ENCODE assay signal across 8 mouse cellular contexts in genomic region chr1:134092852-134093770, GRCm38 (mm10). TPM values are rescaled to one million over a fixed set of nuclear protein-coding genes. Genes with fewer than 3 reads are reported as not detected.
DNase-seq lines count a peak whose midpoint lies in the region; ATAC-seq lines count a peak whose summit lies in the region.

No protein-coding gene starts in this region.

- H3K4me2 ChIP-seq in forebrain, embryonic 11.5 days (ENCODE audit: low read depth, low read length, severe bottlenecking), result peak overlapping the region; percentile 79
- peak overlapping the region; percentile 80 for H3K4me2 ChIP-seq in heart, embryonic 16.5 days (ENCODE audit: low read depth, low read length)
- peak overlapping the region; percentile 80 for H3K4me2 ChIP-seq in liver, embryonic 15.5 days
- peak overlapping the region; percentile 58 for H3K4me2 ChIP-seq in neural tube, embryonic 11.5 days (ENCODE audit: low read depth)
- H3K4me2 ChIP-seq in stomach, embryonic 16.5 days (ENCODE audit: low read depth, low read length), result peak overlapping the region; percentile 82

- no peaks in the 10 kb centered on the region for H3K36me3 ChIP-seq in forebrain, embryonic 11.5 days (ENCODE audit: control insufficient read depth, insufficient read depth, low read length)
- H3K36me3 ChIP-seq in heart, embryonic 16.5 days (ENCODE audit: control insufficient read depth, insufficient read depth), result no peaks in the 10 kb centered on the region
- no peaks in the 10 kb centered on the region for H3K36me3 ChIP-seq in liver, embryonic 15.5 days (replicated peaks)
- no peaks in the 10 kb centered on the region for H3K36me3 ChIP-seq in neural tube, embryonic 11.5 days (ENCODE audit: control insufficient read depth, insufficient read depth, low read length)
- H3K36me3 ChIP-seq in stomach, embryonic 16.5 days (ENCODE audit: control insufficient read depth, insufficient read depth, low read length), result no peaks in the 10 kb centered on the region

- 2% methylated on average over 43 of the region's 43 CpGs for WGBS in forebrain, embryonic 11.5 days
- WGBS in heart, embryonic 16.5 days, result 2% methylated on average over 43 of the region's 43 CpGs
- 1% methylated on average over 43 of the region's 43 CpGs for WGBS in liver, embryonic 15.5 days (ENCODE audit: insufficient replicate concordance)
- WGBS in neural tube, embryonic 11.5 days, result 2% methylated on average over 43 of the region's 43 CpGs
- 2% methylated on average over 43 of the region's 43 CpGs for WGBS in stomach, embryonic 16.5 days

- H3K4me3 ChIP-seq in forebrain, embryonic 11.5 days (ENCODE audit: low read depth, low read length), result peak overlapping the region; percentile 38
- H3K4me3 ChIP-seq in heart, embryonic 16.5 days (ENCODE audit: low read length), result peak overlapping the region; percentile 54
- peak overlapping the region; percentile 64 for H3K4me3 ChIP-seq in liver, embryonic 15.5 days (replicated peaks)
- peak overlapping the region; percentile 32 for H3K4me3 ChIP-seq in neural tube, embryonic 11.5 days (ENCODE audit: low read depth, low read length)
- H3K4me3 ChIP-seq in stomach, embryonic 16.5 days (replicated peaks; ENCODE audit: low read length), result peak overlapping the region; percentile 55

- no peaks in the 10 kb centered on the region for H3K9me3 ChIP-seq in forebrain, embryonic 11.5 days (ENCODE audit: control insufficient read depth, low read length)
- H3K9me3 ChIP-seq in heart, embryonic 16.5 days (replicated peaks; ENCODE audit: control insufficient read depth, low read length), result no peaks in the 10 kb centered on the region
- H3K9me3 ChIP-seq in liver, embryonic 15.5 days (replicated peaks), result no peaks in the 10 kb centered on the region
- no peaks in the 10 kb centered on the region for H3K9me3 ChIP-seq in neural tube, embryonic 11.5 days (ENCODE audit: control insufficient read depth, low read length)
- H3K9me3 ChIP-seq in stomach, embryonic 16.5 days (replicated peaks; ENCODE audit: control insufficient read depth, low read length), result no peaks in the 10 kb centered on the region

- H3K9ac ChIP-seq in forebrain, embryonic 11.5 days (ENCODE audit: low read length), result peak overlapping the region; percentile 60
- peak overlapping the region; percentile 79 for H3K9ac ChIP-seq in heart, embryonic 16.5 days (ENCODE audit: low read length)
- peak overlapping the region; percentile 74 for H3K9ac ChIP-seq in liver, embryonic 15.5 days
- peak overlapping the region; percentile 49 for H3K9ac ChIP-seq in neural tube, embryonic 11.5 days (ENCODE audit: low read length)
- H3K9ac ChIP-seq in stomach, embryonic 16.5 days (ENCODE audit: low read length), result peak overlapping the region; percentile 80

- DNase-seq in CD8-positive naive resting alpha-beta T cell, adult 2 months (ENCODE audit: low read depth in 2 of 2, low spot score in 2 of 2), result peak; percentile 85 to 87
- DNase-seq in c-Kit-positive CD71-negative TER-119-negative erythroid progenitor cells, embryonic 14.5 days (ENCODE audit: low read depth), result peak; percentile 79
- peak; percentile 85 for DNase-seq in forebrain, embryonic 11.5 days (ENCODE audit: low spot score)
- peak; percentile 94 to 96 for DNase-seq in kidney, postnatal 36 days
- peak; percentile 90 for DNase-seq in neural tube, embryonic 11.5 days (ENCODE audit: low spot score)

- H3K27me3 ChIP-seq in forebrain, embryonic 11.5 days (ENCODE audit: control insufficient read depth, insufficient read depth, low read length), result no peaks in the 10 kb centered on the region
- no peaks in the 10 kb centered on the region for H3K27me3 ChIP-seq in heart, embryonic 16.5 days (ENCODE audit: control insufficient read depth, insufficient read depth, low read length)
- no peaks in the 10 kb centered on the region for H3K27me3 ChIP-seq in liver, embryonic 15.5 days
- no peaks in the 10 kb centered on the region for H3K27me3 ChIP-seq in neural tube, embryonic 11.5 days (ENCODE audit: control insufficient read depth, insufficient read depth, low read length)
- no peaks in the 10 kb centered on the region for H3K27me3 ChIP-seq in stomach, embryonic 16.5 days (ENCODE audit: control insufficient read depth, insufficient read depth, low read length)

- peaks cover 21% of the 10 kb centered on the region for H3K4me1 ChIP-seq in forebrain, embryonic 11.5 days (replicated peaks; ENCODE audit: control insufficient read depth, insufficient read depth, low read length)
- H3K4me1 ChIP-seq in heart, embryonic 16.5 days (ENCODE audit: control insufficient read depth, insufficient read depth, low read length), result peaks cover 48% of the 10 kb centered on the region
- H3K4me1 ChIP-seq in liver, embryonic 15.5 days (replicated peaks), result peaks cover 92% of the 10 kb centered on the region
- H3K4me1 ChIP-seq in neural tube, embryonic 11.5 days (ENCODE audit: control insufficient read depth, insufficient read depth, low read length), result peaks cover 12% of the 10 kb centered on the region
- H3K4me1 ChIP-seq in stomach, embryonic 16.5 days (ENCODE audit: control insufficient read depth, insufficient read depth, low read length), result peaks cover 57% of the 10 kb centered on the region

- peak overlapping the region; percentile 51; the same call in 1 of the 2 replicates for H3K27ac ChIP-seq in forebrain, embryonic 11.5 days (ENCODE audit: low read depth, low read length)
- peak overlapping the region; percentile 96 for H3K27ac ChIP-seq in heart, embryonic 16.5 days (ENCODE audit: low read length)
- peak overlapping the region; percentile 95 for H3K27ac ChIP-seq in liver, embryonic 15.5 days (replicated peaks)
- peak overlapping the region; percentile 62 for H3K27ac ChIP-seq in neural tube, embryonic 11.5 days (ENCODE audit: low read depth, low read length)
- H3K27ac ChIP-seq in stomach, embryonic 16.5 days (ENCODE audit: low read length), result peak overlapping the region; percentile 99

- peak; percentile 88 for ATAC-seq in forebrain, embryonic 11.5 days (replicated peaks; ENCODE audit: low FRiP score)
- peak; percentile 93 for ATAC-seq in heart, embryonic 16.5 days (replicated peaks; ENCODE audit: extremely low read depth, insufficient read depth, low FRiP score)
- ATAC-seq in liver, embryonic 15.5 days (ENCODE audit: insufficient read depth), result peak; percentile 97
- peak; percentile 67 for ATAC-seq in neural tube, embryonic 11.5 days (ENCODE audit: insufficient read depth, low FRiP score, low TSS enrichment)
- peak; percentile 92 for ATAC-seq in stomach, embryonic 16.5 days (ENCODE audit: insufficient read depth, low FRiP score)

RNA-seq across cellular contexts. Expression of gene Btg2, which starts 14.2 kb away (rescaled TPM):
- polyA plus RNA-seq in forebrain, embryonic 11.5 days (2014; fragmentation: Nextera tagmentation; extraction: Ambion mirVana), result 110 TPM in 2 replicates
- 49.5 and 50.9 TPM in 2 replicates for polyA plus RNA-seq in heart, embryonic 16.5 days (2015; fragmentation: Nextera tagmentation; extraction: Ambion mirVana)
- 103 and 108 TPM in 2 replicates for polyA plus RNA-seq in liver, embryonic 15.5 days (2015; fragmentation: Nextera tagmentation; extraction: Ambion mirVana)
- polyA plus RNA-seq in neural tube, embryonic 11.5 days (2014; fragmentation: Nextera tagmentation; extraction: Ambion mirVana), result 97.9 and 110 TPM in 2 replicates
- polyA plus RNA-seq in stomach, embryonic 16.5 days (2015; fragmentation: Nextera tagmentation; extraction: Ambion mirVana), result 98.5 and 110 TPM in 2 replicates

RNA-seq across cellular contexts. Expression of gene Chit1, which starts 17.9 kb away (rescaled TPM):
- polyA plus RNA-seq in forebrain, embryonic 11.5 days (2014; fragmentation: Nextera tagmentation; extraction: Ambion mirVana), result not detected in 2 replicates
- 0.31 and 0.46 TPM in 2 replicates for polyA plus RNA-seq in heart, embryonic 16.5 days (2015; fragmentation: Nextera tagmentation; extraction: Ambion mirVana)
- 0.07 and 0.20 TPM in 2 replicates for polyA plus RNA-seq in liver, embryonic 15.5 days (2015; fragmentation: Nextera tagmentation; extraction: Ambion mirVana)
- 0.15 TPM in 1 of 2 replicates, not detected in the other for polyA plus RNA-seq in neural tube, embryonic 11.5 days (2014; fragmentation: Nextera tagmentation; extraction: Ambion mirVana)
- 4.8 and 8.4 TPM in 2 replicates for polyA plus RNA-seq in stomach, embryonic 16.5 days (2015; fragmentation: Nextera tagmentation; extraction: Ambion mirVana)

RNA-seq across cellular contexts. Expression of gene Fmod, which starts 56.1 kb away (rescaled TPM):
- polyA plus RNA-seq in forebrain, embryonic 11.5 days (2014; fragmentation: Nextera tagmentation; extraction: Ambion mirVana), result 2.2 and 3.6 TPM in 2 replicates
- 23.6 and 29.5 TPM in 2 replicates for polyA plus RNA-seq in heart, embryonic 16.5 days (2015; fragmentation: Nextera tagmentation; extraction: Ambion mirVana)
- 2.6 and 3.3 TPM in 2 replicates for polyA plus RNA-seq in liver, embryonic 15.5 days (2015; fragmentation: Nextera tagmentation; extraction: Ambion mirVana)
- polyA plus RNA-seq in neural tube, embryonic 11.5 days (2014; fragmentation: Nextera tagmentation; extraction: Ambion mirVana), result 16.0 and 16.7 TPM in 2 replicates
- polyA plus RNA-seq in stomach, embryonic 16.5 days (2015; fragmentation: Nextera tagmentation; extraction: Ambion mirVana), result 12.3 and 13.1 TPM in 2 replicates

Comparison
In these comparisons a context has a peak if more than half of its experiments do, and no peak if none do; other contexts are left out.
1. Peak in every context shown above with its lines: DNase-seq, ATAC-seq, H3K4me3 ChIP-seq and H3K27ac ChIP-seq.